Mouse (Mus musculus) small intestine, adult 2 months (tissue): ENCODE data around the gene C5ar1. TPM values are rescaled to one million over a fixed set of nuclear protein-coding genes. Genes with fewer than 3 reads are reported as not detected.

Experiments
- H3K27ac ChIP-seq: fragments of 200-500 bp; 2 replicates; pipeline ENCODE4 v1.5.1; 2012; ENCODE audit warnings: low read depth, low read length, control low read depth, inconsistent platforms; ENCODE audit not compliant: insufficient read depth
- H3K27me3 ChIP-seq: fragments of 200-500 bp; 2 replicates; pipeline ENCODE4 v1.6.1; 2012; ENCODE audit warnings: mild to moderate bottlenecking, moderate library complexity, low read length, inconsistent platforms; ENCODE audit not compliant: control insufficient read depth, insufficient read depth
- H3K36me3 ChIP-seq: fragments of 200-500 bp; 2 replicates; pipeline ENCODE4 v1.6.1; 2012; ENCODE audit warnings: mild to moderate bottlenecking, low read length, control low read depth, inconsistent platforms; ENCODE audit not compliant: control insufficient read depth, insufficient read depth
- H3K4me1 ChIP-seq: fragments of 200-500 bp; 2 replicates; pipeline ENCODE4 v1.6.1; 2012; ENCODE audit warnings: low read length, inconsistent platforms, mixed read lengths; ENCODE audit not compliant: control insufficient read depth, insufficient read depth, insufficient read length
- H3K4me3 ChIP-seq: fragments of 200-500 bp; 2 replicates; pipeline ENCODE4 v1.5.1; 2012; ENCODE audit warnings: low read depth, mild to moderate bottlenecking, control low read depth, inconsistent platforms, low read length, moderate library complexity
- CTCF ChIP-seq: fragments of 200-500 bp; IDR thresholded peaks from 2 replicates; pipeline ENCODE4 v1.5.1; 2012; ENCODE audit warnings: low read depth, mild to moderate bottlenecking, control low read depth, inconsistent platforms, low read length, moderate library complexity, mixed read lengths; ENCODE audit not compliant: insufficient replicate concordance, insufficient read length; ENCODE audit errors: extremely low read depth
- POLR2A ChIP-seq: fragments of 200-500 bp; IDR thresholded peaks from 2 replicates; pipeline ENCODE4 v1.6.1; 2012; ENCODE audit warnings: low read depth, mild to moderate bottlenecking, control low read depth, inconsistent platforms, low read length, moderate library complexity
- WGBS: fragments of 180-500 bp; shearing (Covaris S2); methylation state at CpG from one replicate; pipeline ENCODE4 v1.1.7; 2018; 5-methylcytosine and 5-hydroxymethylcytosine counted together
- polyA plus RNA-seq: library from polyadenylated mRNA; depleted of rRNA; stranded (reverse); fragments of >200 nt; gene quantifications from 2 replicates; pipeline ENCODE4 v1.2.3, GENCODE M21; 2012; rRNA removed

C5ar1 gene
- polyA plus RNA-seq, 1 experiment, result 5.7 TPM

DNA sequence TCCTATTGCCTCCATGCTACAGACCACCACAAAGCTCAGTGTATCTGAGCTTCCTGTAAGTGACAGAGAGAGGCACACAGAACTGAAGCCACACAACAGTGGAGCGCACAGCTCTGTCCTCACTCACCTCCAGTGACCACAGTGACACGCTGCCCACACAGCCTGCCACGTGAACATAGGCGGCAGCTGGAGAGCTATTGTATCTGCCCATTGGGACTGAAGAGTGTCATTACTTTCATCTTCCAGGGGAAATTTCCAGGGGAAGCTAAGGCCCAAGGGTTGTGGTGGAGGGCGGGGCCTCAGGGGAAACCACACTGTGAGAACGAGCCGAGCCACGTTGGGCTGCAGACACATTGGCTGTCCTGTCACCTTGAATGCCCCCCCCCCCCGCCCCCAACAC, 54.5 kb downstream of the C5ar1 start:
- no peaks in the 10 kb centered on the region for H3K27me3 ChIP-seq
- WGBS, result 73% methylated on average over 9 of the region's 9 CpGs
- no peak for TF ChIP-seq CTCF
- TF ChIP-seq POLR2A, result no peak
- peaks cover 7% of the 10 kb centered on the region for H3K4me1 ChIP-seq
- peaks cover 33% of the 10 kb centered on the region for H3K36me3 ChIP-seq
- no peak overlapping the region for H3K27ac ChIP-seq
- H3K4me3 ChIP-seq, result no peak overlapping the region

- H3K27me3 ChIP-seq, result no peaks in the 10 kb centered on the region
- WGBS, result 87% methylated on average over 13 of the region's 13 CpGs
- peaks cover 7% of the 10 kb centered on the region; the same call in 1 of the 2 replicates for H3K4me1 ChIP-seq
- H3K4me3 ChIP-seq, result no peak overlapping the region
- H3K27ac ChIP-seq, result no peak overlapping the region
- H3K36me3 ChIP-seq, result peaks cover 37% of the 10 kb centered on the region
- TF ChIP-seq CTCF (no peak), POLR2A (no peak)
Observed at GRCm38 (mm10) chr7:16203505-16203903, 55.8 kb downstream of the C5ar1 start.

- Histone ChIP-seq H3K36me3 (peaks cover 41% of the 10 kb centered on the region), H3K27me3 (no peaks in the 10 kb centered on the region), H3K4me3 (no peak overlapping the region), H3K27ac (no peak overlapping the region), H3K4me1 (peaks cover 4% of the 10 kb centered on the region; the same call in 1 of the 2 replicates)
- WGBS, result 67% methylated on average over 15 of the region's 15 CpGs
- TF ChIP-seq CTCF (no peak), POLR2A (no peak)
Observed at GRCm38 (mm10) chr7:16202756-16203504, 56.4 kb downstream of the C5ar1 start.

GRCm38 (mm10) chr7:16201136-16201535, 58.2 kb downstream of the C5ar1 start:
- 76% methylated on average over 6 of the region's 6 CpGs for WGBS
- no peak for TF ChIP-seq CTCF
- no peak for TF ChIP-seq POLR2A
- Histone ChIP-seq H3K4me3 (no peak overlapping the region), H3K4me1 (no peaks in the 10 kb centered on the region; the same call in 1 of the 2 replicates), H3K36me3 (peaks cover 41% of the 10 kb centered on the region), H3K27ac (no peak overlapping the region), H3K27me3 (no peaks in the 10 kb centered on the region)

DNA sequence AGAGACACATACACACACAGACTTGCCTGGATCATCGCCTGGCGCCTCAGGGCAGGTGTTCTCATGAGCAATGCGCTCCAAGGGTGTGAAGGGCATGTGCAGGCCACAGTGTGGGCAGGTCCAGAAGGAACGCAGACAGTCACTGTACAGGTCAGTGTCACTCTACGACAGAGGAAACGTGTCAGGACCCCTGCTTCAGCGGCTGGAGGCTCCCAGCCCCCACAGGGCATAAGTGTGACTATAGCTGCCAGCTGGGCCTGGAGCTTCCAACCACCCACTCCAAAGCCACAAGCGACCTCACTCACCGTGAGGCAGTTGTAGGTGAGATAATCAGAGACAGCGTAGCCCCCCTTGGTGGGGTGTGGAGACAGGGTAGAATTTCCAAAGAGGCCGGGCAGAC, 60.8 kb downstream of the C5ar1 start:
- H3K4me3 ChIP-seq, result no peak overlapping the region
- H3K27ac ChIP-seq, result no peak overlapping the region
- H3K36me3 ChIP-seq, result peaks cover 27% of the 10 kb centered on the region; the same call in 1 of the 2 replicates
- no peaks in the 10 kb centered on the region for H3K27me3 ChIP-seq
- WGBS, result 86% methylated on average over 11 of the region's 11 CpGs
- H3K4me1 ChIP-seq, result no peaks in the 10 kb centered on the region; the same call in 1 of the 2 replicates
- TF ChIP-seq CTCF (no peak), POLR2A (no peak)

DNA sequence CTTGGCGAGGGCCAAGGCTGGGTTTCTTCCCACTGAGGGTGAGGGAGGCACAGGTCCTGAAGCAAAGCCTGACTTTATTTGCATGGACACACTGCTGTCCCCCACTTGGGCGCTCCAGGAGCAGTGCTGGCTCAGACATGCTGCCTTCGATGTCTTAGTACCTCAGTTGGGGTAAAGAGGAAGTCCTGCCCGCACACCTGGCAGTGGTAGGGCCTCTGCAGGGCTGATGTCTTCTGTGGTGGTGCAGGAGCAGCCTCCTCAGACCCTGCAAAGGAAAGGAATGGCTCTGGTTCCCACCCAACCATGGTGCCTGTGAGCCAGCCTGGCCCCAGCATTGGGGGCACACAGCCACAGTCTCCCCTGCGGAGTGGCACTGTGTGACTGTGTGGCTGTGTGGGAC, 62.2 kb downstream of the C5ar1 start:
- Histone ChIP-seq H3K27me3 (no peaks in the 10 kb centered on the region), H3K4me1 (no peaks in the 10 kb centered on the region), H3K4me3 (no peak overlapping the region), H3K27ac (no peak overlapping the region), H3K36me3 (peaks cover 18% of the 10 kb centered on the region; the same call in 1 of the 2 replicates)
- TF ChIP-seq POLR2A, result no peak
- no peak for TF ChIP-seq CTCF
- WGBS, result 73% methylated on average over 5 of the region's 5 CpGs

Other genes starting within 250 kb of the C5ar1 start
- gene Bicra, start 211.6 kb downstream of the C5ar1 start, polyA plus RNA-seq, result 18.7 and 31.0 TPM in 2 replicates
- not detected in 2 replicates for gene Zfp541, start 197.7 kb downstream of the C5ar1 start, polyA plus RNA-seq
- gene Napa, start 161.1 kb downstream of the C5ar1 start, polyA plus RNA-seq, result 82.7 and 139 TPM in 2 replicates
- gene Kptn, start 139.6 kb downstream of the C5ar1 start, polyA plus RNA-seq, result 15.3 and 31.2 TPM in 2 replicates
- 1.5 and 1.9 TPM in 2 replicates for gene Slc8a2, start 129.7 kb downstream of the C5ar1 start, polyA plus RNA-seq
- 20.3 and 21.6 TPM in 2 replicates for gene Meis3, start 84.5 kb downstream of the C5ar1 start, polyA plus RNA-seq
- 28.7 and 49.1 TPM in 2 replicates for gene Dhx34, start 37.5 kb downstream of the C5ar1 start, polyA plus RNA-seq
- 0.32 and 0.34 TPM in 2 replicates for gene C5ar2, start 15.4 kb downstream of the C5ar1 start, polyA plus RNA-seq
- gene Inafm1, start 14.1 kb upstream of the C5ar1 start, polyA plus RNA-seq, result 61.0 and 121 TPM in 2 replicates
- gene Ccdc9, start 27.3 kb upstream of the C5ar1 start, polyA plus RNA-seq, result 14.2 and 24.9 TPM in 2 replicates
- gene Bbc3, start 48.9 kb upstream of the C5ar1 start, polyA plus RNA-seq, result 8.3 and 50.9 TPM in 2 replicates
- gene Sae1, start 128.3 kb upstream of the C5ar1 start, polyA plus RNA-seq, result 9.8 and 15.0 TPM in 2 replicates
- gene Zc3h4, start 141.4 kb upstream of the C5ar1 start, polyA plus RNA-seq, result 23.3 and 60.6 TPM in 2 replicates
- 156 and 330 TPM in 2 replicates for gene Tmem160, start 193.2 kb upstream of the C5ar1 start, polyA plus RNA-seq
- 0.05 TPM in 1 of 2 replicates, not detected in the other for gene Npas1, start 218.2 kb upstream of the C5ar1 start, polyA plus RNA-seq